Mouse (Mus musculus): Measurements from ENCODE around the gene Tex35. TPM values are rescaled to one million over a fixed set of nuclear protein-coding genes. Genes with fewer than 3 reads are reported as not detected.

Gene Tex35
- total RNA-seq, 2 experiments from 2014 or later = 0.43 to 0.79 TPM

DNA sequence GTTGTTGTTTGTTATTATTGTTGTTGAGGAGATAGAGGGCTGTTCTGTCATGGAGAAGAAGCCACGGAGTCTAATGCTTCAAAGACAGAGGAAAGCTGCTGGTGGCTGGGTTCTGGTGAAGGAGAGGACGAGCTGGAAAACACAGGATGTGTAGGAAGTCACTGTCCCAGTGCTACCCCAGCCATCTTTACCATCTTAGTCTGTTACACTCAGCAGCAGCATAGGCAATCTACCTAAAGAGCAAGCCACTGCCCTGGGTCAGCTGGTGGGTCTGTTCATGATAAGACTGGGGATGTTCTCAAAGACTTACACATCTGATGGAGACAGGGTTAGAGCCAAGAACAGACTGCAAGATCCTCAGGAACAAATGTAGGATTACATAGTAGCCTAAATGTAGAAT lies 58.6 kb downstream of the Tex35 start:
- no peak for DNase-seq

Other genes with a start within 250 kb of the Tex35 start
- 10 to 100 TPM; 32.3 to 39.3 TPM for gene Ralgps2, start 169.1 kb downstream of the Tex35 start, total RNA-seq (2021)